Mouse (Mus musculus) A20 (cell line): ENCODE results near the gene Pgs1.

Experiments
- DNase-seq: peaks from one replicate; pipeline ENCODE4 v3.0.0-alpha.2; 2011; ENCODE audit warnings: low read depth, low spot score

Pgs1 gene

DNA sequence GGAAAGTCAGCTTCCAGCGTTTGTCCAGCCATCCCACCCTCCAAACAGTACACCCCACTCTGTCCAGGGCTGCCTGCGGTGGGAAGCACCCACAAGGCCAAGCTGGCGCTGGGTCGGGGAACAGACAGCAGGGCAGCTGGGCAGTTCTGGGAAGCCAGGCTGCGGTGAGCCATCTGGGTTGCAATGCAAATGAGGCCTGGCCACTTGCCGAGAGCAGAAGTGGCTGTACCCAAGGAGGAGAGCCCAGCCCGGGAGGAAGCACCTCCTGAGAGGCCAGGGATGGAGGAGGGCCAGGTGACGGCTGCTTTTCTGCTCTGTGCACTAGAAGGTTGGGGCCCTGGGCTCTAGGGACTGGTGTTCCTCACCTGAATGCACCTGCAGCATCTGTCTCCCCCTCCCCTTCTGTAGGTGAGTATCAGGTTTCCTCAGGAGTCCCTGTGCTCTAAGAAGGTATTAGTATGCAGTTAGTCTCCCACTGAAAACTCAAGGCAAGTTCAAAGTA is 10.0 kb upstream of the Pgs1 start:
- DNase-seq = peak; percentile 80

- DNase-seq = no peak
Measured at GRCm38 (mm10) chr11:117977694-117978360, 8.3 kb upstream of the Pgs1 start.

DNA sequence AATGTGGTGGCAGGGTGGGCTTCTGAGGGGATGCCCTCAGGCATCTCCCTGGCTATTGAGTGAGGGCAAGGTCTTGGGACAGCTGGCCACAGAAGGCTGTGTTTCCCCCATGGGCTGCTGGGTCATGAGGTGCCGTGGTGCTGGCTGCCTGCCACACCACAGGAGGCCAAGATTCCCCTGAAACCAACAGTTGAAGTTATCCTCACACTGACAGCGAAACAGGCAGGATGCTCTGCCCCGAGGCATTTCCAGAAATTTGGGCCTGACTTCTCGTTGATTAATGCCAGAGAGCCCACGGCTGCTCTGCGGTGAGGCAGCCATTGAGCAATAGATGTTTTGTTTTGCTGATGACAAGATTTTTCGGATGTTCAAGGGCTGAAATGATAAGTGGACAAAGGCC is 6.7 kb upstream of the Pgs1 start:
- no peak for DNase-seq

- DNase-seq = no peak
Measured at GRCm38 (mm10) chr11:117982426-117982825, 3.7 kb upstream of the Pgs1 start.

DNA sequence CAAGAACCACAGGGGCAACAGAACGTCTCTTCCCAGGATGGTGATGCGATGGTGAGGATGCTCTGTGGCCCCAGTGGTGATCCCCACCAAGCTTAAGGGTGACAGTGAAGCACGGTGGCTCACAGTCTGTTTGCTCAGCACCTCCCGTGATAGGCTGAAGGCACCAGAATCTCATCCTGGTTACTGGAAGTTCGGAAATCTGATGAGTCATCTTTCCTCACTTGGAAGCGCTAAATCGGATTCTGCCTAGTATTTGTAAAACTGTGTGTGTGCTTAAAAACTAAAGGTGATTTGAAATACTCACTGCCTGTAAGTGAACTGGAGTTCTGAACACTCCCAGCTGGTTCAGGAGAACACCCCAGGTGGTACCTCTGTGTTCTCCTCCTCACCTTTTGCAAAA is 2.3 kb upstream of the Pgs1 start:
- DNase-seq = no peak

DNA sequence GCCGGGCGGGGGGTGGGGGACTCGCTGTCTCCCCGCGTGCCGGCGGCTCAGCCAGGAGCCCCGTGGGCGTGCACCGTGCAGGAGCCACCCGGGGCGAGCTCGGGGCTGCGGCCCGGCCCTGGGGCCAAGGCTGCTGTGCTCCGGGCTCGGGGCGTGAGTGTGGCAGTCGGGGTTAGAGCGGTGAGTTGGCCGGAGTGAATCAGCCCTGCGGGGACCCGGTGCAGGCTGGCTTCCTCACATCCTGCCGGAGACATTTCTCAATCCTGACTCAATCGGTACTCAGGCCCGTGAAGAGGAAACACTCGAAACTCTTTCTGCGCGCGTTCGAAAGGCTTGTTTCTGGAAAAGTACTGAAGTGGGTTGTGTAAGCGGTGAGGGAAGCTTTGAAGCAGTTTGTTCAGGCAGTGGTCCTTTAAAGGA is 950 bp downstream of the Pgs1 start:
- no peak for DNase-seq

GRCm38 (mm10) chr11:117987968-117988367 is 1.9 kb downstream of the Pgs1 start:
- peak; percentile 69 for DNase-seq

- DNase-seq = no peak
Measured at GRCm38 (mm10) chr11:117989241-117989640, 3.1 kb downstream of the Pgs1 start.

- no peak for DNase-seq
Measured at GRCm38 (mm10) chr11:117989926-117990325, 3.8 kb downstream of the Pgs1 start.

- peak; percentile 10 for DNase-seq
Measured at GRCm38 (mm10) chr11:117991502-117992470, 5.7 kb downstream of the Pgs1 start.

DNA sequence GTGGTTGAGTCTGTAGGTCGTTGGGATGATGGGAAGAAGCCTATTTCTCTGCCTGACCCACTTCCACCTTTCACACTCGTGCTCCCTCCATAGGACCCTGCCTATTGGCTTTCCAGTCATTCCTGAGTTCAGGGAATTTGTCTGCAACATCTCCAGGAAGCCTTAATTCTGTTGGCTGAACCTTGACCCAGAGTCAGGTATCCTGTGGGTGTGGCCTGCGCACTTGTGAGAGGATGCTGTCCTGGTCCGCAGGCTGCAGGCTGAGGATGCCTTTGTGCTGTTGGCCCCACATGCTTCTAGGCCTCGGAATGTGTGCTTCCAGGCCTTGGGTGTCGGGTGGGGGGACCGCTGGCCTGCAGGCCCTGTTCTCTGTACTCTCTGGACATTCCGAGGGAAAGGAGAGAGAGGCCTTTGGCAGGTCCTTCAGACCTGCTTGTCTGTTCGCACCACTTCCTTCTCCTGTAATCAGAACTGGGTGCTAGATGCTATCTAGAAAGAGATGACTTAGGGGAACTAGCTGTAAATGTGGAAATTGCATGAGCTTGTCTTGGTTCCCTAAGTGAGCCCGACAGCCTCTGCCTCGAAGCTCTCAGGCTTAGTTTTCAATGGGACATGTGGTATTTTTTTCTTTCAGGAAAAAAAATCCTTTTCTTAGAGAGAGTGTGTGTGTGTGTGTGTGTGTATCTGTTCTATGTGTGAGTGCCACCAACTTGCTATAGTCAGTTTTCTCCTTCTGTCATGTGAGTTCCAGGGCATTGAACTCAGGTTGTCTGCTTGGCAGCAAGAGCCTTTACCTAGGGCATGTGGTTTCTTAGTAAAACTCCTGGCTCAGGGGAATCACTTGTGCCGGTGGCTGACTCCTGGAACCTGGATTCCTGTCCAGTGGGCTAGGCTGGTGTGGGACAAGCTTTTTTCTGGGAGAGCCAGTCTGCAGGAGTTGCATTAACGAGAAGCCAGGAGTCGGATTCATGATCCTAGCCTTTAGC is 7.4 kb downstream of the Pgs1 start:
- no peak for DNase-seq

DNA sequence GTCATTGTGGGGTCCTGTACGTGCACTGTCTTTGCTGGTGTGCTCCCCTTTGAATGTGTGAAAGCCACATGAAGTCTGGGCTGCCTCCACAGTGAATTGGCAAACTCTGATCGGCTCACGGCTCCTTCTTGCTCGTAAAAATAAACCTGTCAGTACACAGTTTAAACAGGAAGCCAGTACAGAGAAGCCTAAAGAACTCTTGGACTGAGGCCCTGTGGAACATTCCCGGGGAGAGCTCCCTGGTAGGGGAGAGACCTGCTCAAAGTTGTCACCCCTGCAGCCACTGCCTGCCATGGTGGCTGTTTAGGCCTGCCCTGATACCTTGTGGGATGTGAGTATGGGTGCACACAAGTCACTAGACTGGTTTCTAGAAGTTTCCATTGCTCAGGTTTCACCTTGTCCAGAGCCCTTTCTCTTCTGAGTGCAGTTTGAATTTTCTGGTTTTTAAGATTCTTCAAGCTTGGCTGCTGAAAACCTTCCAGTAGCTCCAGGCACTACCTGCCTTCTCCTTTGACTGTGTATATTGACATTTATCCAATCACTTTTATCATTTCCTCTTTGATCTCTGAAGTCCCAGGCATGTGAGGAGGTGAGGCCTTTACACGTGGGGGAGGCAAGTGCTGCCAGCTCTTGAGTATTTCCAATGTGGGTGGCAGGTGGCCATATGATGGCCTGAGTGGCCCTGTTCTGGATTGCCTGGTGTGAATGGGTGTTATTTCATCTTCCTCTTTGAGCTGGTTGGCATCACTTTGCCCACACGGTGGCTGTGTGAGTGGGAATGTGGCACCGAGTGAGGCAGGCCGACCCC is 8.4 kb downstream of the Pgs1 start:
- DNase-seq = no peak

GRCm38 (mm10) chr11:117995255-117995654 is 9.2 kb downstream of the Pgs1 start:
- no peak for DNase-seq

DNA sequence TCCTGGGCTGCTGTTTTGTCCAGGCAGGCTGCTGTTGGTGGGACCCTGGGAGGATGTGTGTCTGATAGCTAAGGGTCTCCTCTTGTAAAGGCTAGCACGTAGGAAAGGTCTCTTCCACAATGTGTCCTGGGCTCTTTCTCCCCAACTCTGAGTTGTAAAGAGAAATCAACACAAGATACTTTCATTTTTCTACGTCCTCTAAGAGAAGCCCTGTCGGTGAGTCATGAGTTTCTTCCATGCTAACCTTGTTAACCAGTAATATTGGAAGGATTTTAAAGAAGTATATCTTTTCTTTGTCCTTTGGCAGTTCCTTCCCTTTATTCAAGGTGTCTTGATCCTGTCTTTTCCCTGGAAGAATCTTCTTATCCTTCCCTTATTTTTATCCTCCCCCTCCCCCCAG is 9.6 kb downstream of the Pgs1 start:
- no peak for DNase-seq

GRCm38 (mm10) chr11:117996066-117996465 is 10.0 kb downstream of the Pgs1 start:
- DNase-seq = no peak

DNA sequence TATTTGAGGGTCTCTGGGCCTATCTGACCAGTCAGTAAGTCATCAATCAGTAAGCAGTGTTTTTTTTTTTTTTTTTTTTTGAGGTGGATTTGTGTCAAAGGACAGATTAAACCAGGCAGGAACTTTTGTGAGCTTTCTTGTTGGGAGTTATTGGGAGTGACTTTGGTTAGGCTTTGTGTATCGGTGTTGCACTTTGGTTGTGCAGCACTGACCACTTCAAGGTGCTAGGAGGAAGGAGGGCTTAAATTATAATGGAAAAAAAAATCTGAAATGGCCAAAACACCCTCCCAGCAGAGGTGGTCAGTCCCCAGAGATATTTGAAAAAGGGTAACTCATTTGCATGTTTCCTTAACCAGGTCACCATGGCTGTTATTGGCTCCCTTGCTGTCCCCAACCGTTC is 11.0 kb downstream of the Pgs1 start:
- DNase-seq = no peak

DNA sequence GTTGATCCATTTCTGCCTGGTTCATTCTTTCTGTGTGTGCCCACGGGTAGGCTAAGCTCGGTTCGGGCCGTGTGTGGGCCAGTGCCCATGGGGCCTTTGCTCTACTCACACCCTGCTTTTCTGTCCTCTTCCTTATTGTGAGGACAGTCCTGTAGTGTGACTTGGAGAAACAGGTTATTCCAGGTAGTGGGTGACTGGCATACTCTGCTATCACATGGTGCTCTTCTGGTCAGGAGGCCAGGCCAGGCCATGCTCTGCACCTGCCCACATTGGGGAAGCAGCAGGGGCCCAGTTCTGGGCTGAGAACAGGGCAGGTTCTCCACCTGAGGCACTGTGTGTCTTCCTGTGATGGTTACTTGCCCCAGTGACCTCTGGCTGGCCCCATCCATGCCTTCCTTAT is 12.3 kb downstream of the Pgs1 start:
- no peak for DNase-seq

DNA sequence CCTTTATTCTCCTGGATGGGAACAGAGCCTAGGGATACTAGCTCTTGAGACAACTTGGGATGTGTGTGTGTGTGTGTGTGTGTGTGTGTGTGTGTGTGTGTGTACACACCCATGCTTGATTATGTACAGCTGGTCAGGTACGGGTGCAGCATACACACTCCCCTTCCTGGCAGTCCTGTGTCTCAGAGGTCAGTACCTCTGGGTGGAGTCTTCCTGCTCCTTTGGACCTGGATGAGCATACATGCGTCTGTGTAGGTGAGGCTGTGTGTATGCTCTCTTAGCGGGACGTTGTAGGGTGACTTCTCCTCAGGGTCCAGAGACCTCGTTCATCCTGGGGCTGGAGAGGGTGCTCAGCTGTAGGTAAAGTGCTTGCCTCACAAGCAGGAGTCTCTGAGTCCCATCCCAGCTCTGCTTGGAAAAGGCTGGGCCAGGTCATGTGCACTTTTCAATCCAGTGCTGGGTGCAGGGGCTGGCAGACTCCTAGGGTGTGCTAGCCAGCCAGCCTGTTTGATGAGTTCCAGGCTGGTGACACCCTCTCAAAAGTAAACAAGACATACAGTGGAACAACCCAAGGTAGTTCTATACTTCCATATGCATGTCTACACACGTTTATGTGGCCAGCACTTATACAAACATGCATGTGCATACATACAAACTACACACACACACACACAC is 13.3 kb downstream of the Pgs1 start:
- DNase-seq = no peak

DNA sequence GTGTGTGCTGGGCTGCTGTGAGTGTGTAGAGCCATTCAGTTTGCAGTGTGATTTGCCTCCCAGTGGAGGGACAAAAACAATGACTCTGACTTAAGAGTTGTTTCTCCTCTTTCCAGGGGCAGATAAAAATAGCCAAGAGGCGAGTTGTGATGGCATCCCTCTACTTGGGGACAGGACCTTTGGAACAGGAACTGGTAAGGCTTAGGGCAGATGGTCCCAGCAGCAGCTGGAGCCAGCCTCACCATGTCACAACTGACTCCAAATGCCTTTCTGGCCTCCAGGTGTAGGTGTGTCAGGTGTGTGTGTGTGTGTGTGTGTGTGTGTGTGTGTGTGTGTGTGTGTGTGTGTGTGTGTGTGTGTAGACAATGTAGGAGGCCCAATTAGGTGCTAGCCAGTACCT is 14.0 kb downstream of the Pgs1 start:
- no peak for DNase-seq

DNA sequence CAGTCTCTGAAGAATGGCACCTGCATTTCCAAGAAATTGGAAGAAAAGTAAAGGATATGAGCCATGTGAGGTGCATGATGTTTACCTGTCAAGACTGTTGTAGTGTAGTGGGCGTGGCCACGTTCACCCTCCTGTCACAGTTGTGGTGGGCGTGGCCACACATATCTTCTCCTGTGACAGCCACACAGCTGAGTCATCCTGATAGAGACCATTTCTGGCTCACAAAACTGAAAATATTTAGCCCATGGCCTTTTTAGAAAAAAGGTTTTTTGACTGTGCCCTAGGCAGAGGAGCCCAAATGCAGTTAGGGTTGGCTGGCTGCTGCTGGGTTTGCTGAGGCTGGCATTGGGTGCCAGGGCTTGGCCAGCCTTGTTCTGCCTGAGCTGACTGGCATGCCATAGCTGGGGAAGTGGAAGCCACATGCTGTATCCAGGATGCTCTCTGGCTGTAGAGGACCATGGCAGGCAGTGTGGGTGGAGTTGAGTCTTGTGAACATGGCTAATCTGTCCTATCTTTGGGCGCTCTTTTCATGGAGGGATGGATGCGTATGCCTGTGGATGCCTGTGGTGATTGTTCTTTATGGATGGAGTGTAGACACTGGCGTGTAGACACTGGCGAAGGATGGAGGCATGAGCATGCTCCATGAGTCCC is 14.6 kb downstream of the Pgs1 start:
- peak; percentile 66 for DNase-seq
